Mouse (Mus musculus) gastrocnemius, adult 2 months (tissue): ENCODE results near the gene Arhgef28. TPM values are rescaled to one million over a fixed set of nuclear protein-coding genes. Genes with fewer than 3 reads are reported as not detected.

ENCODE experiments used
- DNase-seq: peaks from one replicate; pipeline ENCODE4 v3.0.0; 2022
- H3K27ac ChIP-seq: fragments of 200-600 bp; 2 replicates; pipeline ENCODE4 v1.8.1; 2022; ENCODE audit warnings: mild to moderate bottlenecking
- H3K4me3 ChIP-seq: fragments of 200-600 bp; 2 replicates; pipeline ENCODE4 v1.8.1; 2022; ENCODE audit warnings: mild to moderate bottlenecking, moderate library complexity
- CTCF ChIP-seq: fragments of 200-600 bp; IDR thresholded peaks from 2 replicates; pipeline ENCODE4 v1.8.1; 2022; ENCODE audit warnings: antibody characterized with exemption, mild to moderate bottlenecking, moderate library complexity
- intact Hi-C: fragments of 180-260 bp; cut with DNase I; formaldehyde crosslinking; loops from one replicate; pipeline ENCODE4 v1.15.1; 2025
- total RNA-seq, 2 experiments: library from RNA; stranded (reverse); gene quantifications; 2 replicates each; pipeline ENCODE4 v1.2.3; 2021

The Arhgef28 gene
- total RNA-seq, 2 experiments from 2014 or later = 2.8 to 3.3 TPM

DNA sequence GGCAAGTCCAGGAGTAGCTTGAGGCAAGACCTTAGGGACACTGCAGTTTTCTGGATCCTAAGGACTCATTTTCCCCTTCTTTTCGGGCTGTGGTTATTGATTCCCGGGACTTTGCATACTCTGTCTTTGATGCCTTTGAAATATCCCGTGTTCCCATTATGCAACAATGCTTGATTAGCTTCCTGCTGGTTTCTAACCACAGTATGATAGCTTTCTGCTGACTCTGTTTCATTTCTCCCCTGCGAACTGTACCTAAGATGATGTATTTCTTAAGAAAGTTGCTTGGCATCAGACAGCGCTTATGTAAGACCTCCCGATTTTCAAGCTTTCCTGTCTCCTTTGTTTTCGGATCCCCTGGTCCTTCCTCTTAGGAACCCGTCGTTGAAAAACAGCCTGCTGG, 229.1 kb downstream of the Arhgef28 start:
- no peak overlapping the region for H3K4me3 ChIP-seq
- no peak for DNase-seq
- no peak for TF ChIP-seq CTCF
- intact Hi-C loops = no loop called here
- H3K27ac ChIP-seq = no peak overlapping the region

DNA sequence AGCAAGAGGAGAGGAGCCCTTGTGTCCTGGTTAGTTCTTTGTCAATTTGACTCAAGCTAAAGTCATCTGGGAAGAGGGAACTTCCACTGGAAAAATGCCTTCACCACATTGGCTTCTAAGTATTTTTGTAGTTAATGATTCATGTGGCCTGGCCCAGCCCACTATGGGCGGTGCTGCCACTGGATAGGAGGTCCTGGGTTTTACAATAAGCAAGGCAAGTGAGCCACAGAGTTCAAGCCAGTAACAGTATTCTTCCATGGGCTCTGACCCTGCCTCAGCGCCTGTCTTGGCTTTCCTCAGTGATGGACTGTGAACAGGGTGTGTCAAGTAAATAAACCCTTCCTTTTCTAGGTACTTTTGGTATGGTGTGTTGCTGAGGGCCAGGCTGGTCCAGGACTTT, 229.6 kb downstream of the Arhgef28 start:
- no peak overlapping the region for H3K27ac ChIP-seq
- H3K4me3 ChIP-seq = no peak overlapping the region
- intact Hi-C loops = no loop called here
- TF ChIP-seq CTCF = no peak
- no peak for DNase-seq

- TF ChIP-seq CTCF = no peak
- intact Hi-C loops = no loop called here
- DNase-seq = no peak
- H3K4me3 ChIP-seq = no peak overlapping the region
- no peak overlapping the region for H3K27ac ChIP-seq
These were observed 231.6 kb downstream of the Arhgef28 start for GRCm38 (mm10) chr13:97974532-97975194.

DNA sequence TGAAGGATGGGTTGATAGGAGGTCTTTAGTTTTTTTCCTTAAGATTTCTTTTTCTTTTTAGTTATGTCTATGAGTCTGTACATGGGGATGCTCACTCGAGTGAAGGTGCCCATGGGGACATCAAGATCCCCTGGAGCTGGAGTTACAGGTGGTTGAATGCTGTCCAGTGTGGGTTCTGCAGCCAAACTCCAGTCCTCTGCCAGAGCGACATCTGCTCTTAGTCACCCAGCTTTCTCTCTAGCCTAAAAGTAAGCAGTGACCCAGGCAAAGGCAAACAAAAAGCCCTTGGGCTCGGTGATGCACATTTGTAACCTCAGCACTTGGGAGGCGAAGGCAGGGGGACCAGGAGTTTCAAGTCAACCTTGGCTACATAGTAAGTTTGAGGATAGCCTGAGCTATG, 232.3 kb downstream of the Arhgef28 start:
- H3K4me3 ChIP-seq = no peak overlapping the region
- no peak for TF ChIP-seq CTCF
- DNase-seq = no peak
- no peak overlapping the region for H3K27ac ChIP-seq
- intact Hi-C loops = no loop called here

- TF ChIP-seq CTCF = no peak
- Histone ChIP-seq H3K27ac (no peak overlapping the region), H3K4me3 (no peak overlapping the region)
- no peak for DNase-seq
- intact Hi-C loops = no loop called here
These were observed 240.2 kb downstream of the Arhgef28 start for GRCm38 (mm10) chr13:97966077-97966476.

DNA sequence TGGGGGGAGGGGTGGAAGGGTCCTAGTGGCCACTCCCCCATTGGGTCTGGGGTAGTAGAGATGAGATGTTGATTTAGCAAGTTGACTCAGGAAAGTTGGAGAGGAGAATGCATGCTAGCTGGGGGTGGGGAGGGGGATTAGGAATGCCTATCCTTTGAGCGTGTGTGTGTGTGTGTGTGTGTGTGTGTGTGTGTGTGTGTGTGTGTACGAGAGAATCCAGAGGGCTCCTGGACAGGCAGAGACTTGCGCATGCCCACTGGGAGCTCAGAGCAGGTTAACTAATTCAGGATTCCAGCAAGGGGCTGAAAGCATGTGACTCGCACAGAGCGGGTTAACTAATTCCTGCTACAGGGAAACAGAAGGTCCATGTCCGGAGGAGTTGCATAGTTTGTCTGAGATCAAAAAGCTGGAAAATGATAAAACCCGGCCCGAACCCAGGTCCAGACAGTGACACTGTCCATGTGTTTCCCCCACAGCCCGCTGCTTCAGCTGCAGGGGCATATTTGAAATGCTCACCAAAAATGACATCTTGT, 241.3 kb downstream of the Arhgef28 start:
- DNase-seq = no peak
- Histone ChIP-seq H3K27ac (no peak overlapping the region), H3K4me3 (no peak overlapping the region)
- intact Hi-C loops = no loop called here
- no peak for TF ChIP-seq CTCF

DNA sequence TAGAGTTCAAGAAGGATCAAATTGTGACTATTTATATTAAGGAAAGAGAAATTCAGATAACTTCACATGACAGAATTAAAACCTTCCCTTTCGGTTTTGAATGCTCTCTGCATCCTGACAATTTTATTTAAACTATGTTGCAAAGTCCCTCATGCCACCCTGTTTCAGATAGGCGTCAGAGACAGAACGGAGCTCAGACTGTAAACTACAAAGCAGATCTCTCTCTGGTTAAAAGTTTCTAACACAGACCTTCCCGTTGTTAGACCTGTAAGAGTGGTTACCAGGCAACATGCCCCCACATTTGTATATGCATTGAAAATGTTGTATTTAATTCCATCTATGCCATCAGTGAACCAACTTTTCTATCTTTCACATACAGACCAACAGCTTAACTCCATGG, 246.1 kb downstream of the Arhgef28 start:
- intact Hi-C loops = no loop called here
- no peak for DNase-seq
- no peak for TF ChIP-seq CTCF
- Histone ChIP-seq H3K27ac (no peak overlapping the region), H3K4me3 (no peak overlapping the region)

GRCm38 (mm10) chr13:97959394-97959888, 246.8 kb downstream of the Arhgef28 start:
- intact Hi-C loops = no loop called here
- TF ChIP-seq CTCF = no peak
- no peak overlapping the region for H3K27ac ChIP-seq
- no peak for DNase-seq
- H3K4me3 ChIP-seq = no peak overlapping the region

DNA sequence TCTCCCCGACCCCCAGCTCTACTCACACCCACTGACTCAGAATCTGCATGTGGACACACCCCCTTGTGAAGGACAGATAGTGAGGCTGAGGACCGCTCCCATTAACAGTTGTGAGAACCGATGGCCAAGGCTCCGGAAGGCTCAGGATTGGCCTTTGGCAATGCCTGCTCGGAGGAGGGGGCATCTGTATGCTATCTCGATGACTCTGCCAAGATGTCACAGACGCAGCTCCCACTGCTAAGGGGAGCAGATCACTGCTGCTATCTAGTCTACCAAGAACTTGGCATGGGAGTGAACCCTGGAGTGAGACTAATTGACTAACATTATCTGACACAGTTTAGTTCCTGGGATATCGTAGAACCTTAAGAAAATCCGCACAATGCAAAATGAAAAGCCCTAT, 250.5 kb downstream of the Arhgef28 start:
- H3K4me3 ChIP-seq = no peak overlapping the region
- TF ChIP-seq CTCF = no peak

DNA sequence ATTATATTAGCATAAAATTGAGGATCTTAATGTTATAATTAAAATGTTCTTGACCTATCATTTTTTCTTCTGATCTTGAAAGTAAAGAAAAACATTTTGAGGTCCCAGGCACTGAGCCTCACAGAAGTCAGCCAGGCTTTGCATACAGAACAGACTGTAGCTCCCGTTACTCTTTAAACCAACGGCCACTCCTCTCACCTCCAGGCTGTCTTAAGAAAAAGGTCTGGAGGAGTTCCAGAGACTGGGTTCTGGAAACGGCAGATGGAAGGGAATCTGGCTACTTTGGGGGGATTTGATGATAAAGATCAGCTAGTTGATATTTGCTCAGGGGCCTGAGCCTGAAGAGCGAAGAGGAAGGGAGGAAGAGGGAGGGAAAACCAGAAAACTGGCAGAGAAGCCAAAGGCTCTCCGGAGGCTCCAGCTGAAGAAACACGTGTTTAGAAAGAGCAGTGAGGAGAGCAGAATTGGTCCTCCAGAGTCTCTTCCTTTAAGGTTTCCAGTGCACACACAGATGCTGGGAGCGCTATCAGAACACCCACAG, 251.2 kb downstream of the Arhgef28 start:
- Histone ChIP-seq H3K4me3 (no peak overlapping the region), H3K27ac (no peak overlapping the region)
- no peak for TF ChIP-seq CTCF
- intact Hi-C loops = no loop called here
- no peak for DNase-seq

More for the DNA sequence above, 250.5 kb downstream of the Arhgef28 start:
- intact Hi-C loops = no loop called here
- H3K27ac ChIP-seq = no peak overlapping the region
- DNase-seq = no peak

GRCm38 (mm10) chr13:97954051-97954450, 252.2 kb downstream of the Arhgef28 start:
- Histone ChIP-seq H3K27ac (no peak overlapping the region), H3K4me3 (no peak overlapping the region)
- no peak for DNase-seq
- no peak for TF ChIP-seq CTCF
- intact Hi-C loops = no loop called here

- intact Hi-C loops = no loop called here
These were observed 252.7 kb downstream of the Arhgef28 start for GRCm38 (mm10) chr13:97953526-97953925.

GRCm38 (mm10) chr13:97948856-97949255, 257.4 kb downstream of the Arhgef28 start:
- Histone ChIP-seq H3K4me3 (no peak overlapping the region), H3K27ac (no peak overlapping the region)
- intact Hi-C loops = no loop called here
- DNase-seq = no peak
- no peak for TF ChIP-seq CTCF

More at GRCm38 (mm10) chr13:97953526-97953925, 252.7 kb downstream of the Arhgef28 start:
- Histone ChIP-seq H3K27ac (no peak overlapping the region), H3K4me3 (no peak overlapping the region)
- no peak for DNase-seq
- TF ChIP-seq CTCF = no peak

GRCm38 (mm10) chr13:97947598-97947997, 258.6 kb downstream of the Arhgef28 start:
- no peak for DNase-seq
- no peak overlapping the region for H3K27ac ChIP-seq
- intact Hi-C loops = no loop called here
- TF ChIP-seq CTCF = no peak
- H3K4me3 ChIP-seq = no peak overlapping the region
